Mouse (Mus musculus): ENCODE measurements around the gene Rims3. TPM values are rescaled to one million over a fixed set of nuclear protein-coding genes. Genes with fewer than 3 reads are reported as not detected.
A peak's percentile ranks its signal among the peaks of the same experiment; 100 is the strongest.

The Rims3 gene
- polyA plus RNA-seq, 1 experiment from 2014 or later, result 1.7 TPM

DNA sequence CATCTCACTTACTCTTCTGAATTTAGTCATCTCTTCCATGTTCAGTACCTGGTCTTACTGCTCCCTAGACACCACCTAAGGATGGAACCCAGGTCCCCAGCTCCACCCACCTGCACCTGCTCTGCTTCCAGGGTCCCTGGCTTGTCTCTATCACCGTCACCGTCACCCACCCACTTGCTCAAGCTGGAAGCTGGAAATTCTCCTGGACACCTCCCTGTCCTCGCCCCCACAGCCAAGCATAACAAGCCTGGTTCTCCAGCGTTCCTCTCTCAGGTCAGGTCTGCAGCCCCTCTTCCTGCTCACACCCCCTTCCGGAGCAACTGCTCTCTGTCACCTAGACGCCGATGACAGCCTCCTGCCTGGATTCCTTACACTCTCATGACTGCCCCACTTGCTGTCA, 5.2 kb downstream of the Rims3 start:
- WGBS, result 55% methylated on average over 7 of the region's 7 CpGs
- Histone ChIP-seq H3K9me3 (ENCODE audit: control insufficient read depth, low read depth, low read length) (no peaks in the 10 kb centered on the region), H3K9ac (replicated peaks; ENCODE audit: low read depth, low read length) (no peak overlapping the region), H3K27ac (ENCODE audit: low read length) (no peak overlapping the region), H3K4me3 (ENCODE audit: low read depth, low read length) (no peak overlapping the region), H3K27me3 (ENCODE audit: control insufficient read depth, insufficient read depth, low read length) (0 out of 2 replicates have a peak, but pooled peaks cover 3% of the 10 kb centered on the region), H3K36me3 (ENCODE audit: control insufficient read depth, insufficient read depth, low read length) (no peaks in the 10 kb centered on the region), H3K4me2 (replicated peaks; ENCODE audit: low read depth, low read length) (no peak overlapping the region), H3K4me1 (ENCODE audit: control insufficient read depth, insufficient read depth, low read length) (no peaks in the 10 kb centered on the region)
- no peak for ATAC-seq (ENCODE audit: insufficient number of reproducible peaks, insufficient read depth, low FRiP score, low read depth)

DNA sequence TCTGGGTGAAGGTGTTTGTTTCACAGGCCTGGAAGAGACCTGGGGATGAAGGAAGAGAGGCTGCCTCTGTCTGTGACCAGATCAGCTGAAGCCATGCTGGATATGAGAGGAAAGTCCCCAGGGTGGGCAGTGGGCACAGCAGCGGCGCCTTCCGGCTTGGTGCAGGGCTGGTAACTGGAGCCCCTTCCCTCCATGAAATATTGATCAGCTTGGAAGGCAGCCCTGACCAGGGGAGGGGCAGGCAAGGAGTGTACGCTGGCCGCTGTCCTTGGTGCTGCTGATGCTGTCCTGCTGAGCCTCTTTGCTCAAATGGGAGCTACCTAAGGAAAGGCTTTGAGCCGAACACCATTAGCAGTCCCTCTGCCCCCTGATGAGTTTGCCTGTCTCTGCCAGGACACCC, 11.6 kb downstream of the Rims3 start:
- no peak overlapping the region for H3K4me2 ChIP-seq (replicated peaks; ENCODE audit: low read depth, low read length)
- 0% methylated on average over 6 of the region's 6 CpGs for whole genome bisulfite sequencing
- H3K9me3 ChIP-seq (ENCODE audit: control insufficient read depth, low read depth, low read length), result no peaks in the 10 kb centered on the region
- 0 out of 2 replicates have a peak, but pooled peaks have one; percentile 28 for ATAC-seq (ENCODE audit: insufficient number of reproducible peaks, insufficient read depth, low FRiP score, low read depth)
- H3K27ac ChIP-seq (ENCODE audit: low read length), result no peak overlapping the region
- H3K9ac ChIP-seq (replicated peaks; ENCODE audit: low read depth, low read length), result no peak overlapping the region
- no peaks in the 10 kb centered on the region for H3K36me3 ChIP-seq (ENCODE audit: control insufficient read depth, insufficient read depth, low read length)
- H3K4me1 ChIP-seq (ENCODE audit: control insufficient read depth, insufficient read depth, low read length), result no peaks in the 10 kb centered on the region
- H3K4me3 ChIP-seq (ENCODE audit: low read depth, low read length), result no peak overlapping the region
- no peaks in the 10 kb centered on the region for H3K27me3 ChIP-seq (ENCODE audit: control insufficient read depth, insufficient read depth, low read length)

DNA sequence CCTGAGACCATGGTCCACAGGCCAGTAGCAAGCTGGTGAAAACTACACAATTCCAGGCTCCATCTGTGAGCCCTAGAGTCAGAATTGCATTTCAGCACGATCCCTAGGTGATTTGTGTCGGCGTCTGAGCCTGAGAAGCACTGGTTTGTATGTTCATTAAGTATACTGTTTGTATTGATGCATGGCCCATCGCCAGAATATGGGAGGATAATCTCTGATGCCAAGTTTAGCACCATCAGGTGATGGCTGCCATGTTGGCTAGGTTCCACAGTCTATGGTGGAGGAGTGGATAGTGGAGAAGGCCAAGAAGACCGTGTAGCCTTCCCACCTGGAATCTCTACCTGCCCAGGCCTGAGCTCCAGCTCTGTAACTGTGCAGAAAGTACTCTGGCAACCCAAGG, 13.6 kb downstream of the Rims3 start:
- no peak for ATAC-seq (ENCODE audit: insufficient number of reproducible peaks, insufficient read depth, low FRiP score, low read depth)
- H3K27me3 ChIP-seq (ENCODE audit: control insufficient read depth, insufficient read depth, low read length), result no peaks in the 10 kb centered on the region
- no peak overlapping the region for H3K4me2 ChIP-seq (replicated peaks; ENCODE audit: low read depth, low read length)

DNA sequence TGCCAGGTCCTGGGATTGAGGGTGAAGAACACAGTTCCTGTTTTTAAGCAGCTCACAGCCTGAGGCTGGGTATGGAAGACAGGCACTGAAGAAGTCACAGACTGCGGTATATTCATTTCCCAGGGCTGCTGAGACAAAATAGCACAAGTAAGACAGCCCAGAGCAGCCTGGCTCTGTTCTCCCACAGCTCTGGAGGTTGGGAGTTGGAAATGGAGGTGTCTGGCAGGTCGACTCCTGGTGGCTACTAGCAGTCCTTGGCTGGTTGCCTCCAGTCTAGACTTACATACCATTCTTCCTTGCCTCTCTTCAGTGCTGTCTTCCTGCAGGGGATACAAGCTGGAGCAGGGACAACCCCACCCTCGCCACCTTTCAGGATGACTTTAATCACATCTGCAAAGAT, 14.4 kb downstream of the Rims3 start:
- Histone ChIP-seq H3K27me3 (ENCODE audit: control insufficient read depth, insufficient read depth, low read length) (no peaks in the 10 kb centered on the region), H3K4me2 (replicated peaks; ENCODE audit: low read depth, low read length) (no peak overlapping the region), H3K36me3 (ENCODE audit: control insufficient read depth, insufficient read depth, low read length) (no peaks in the 10 kb centered on the region), H3K9ac (replicated peaks; ENCODE audit: low read depth, low read length) (no peak overlapping the region), H3K9me3 (ENCODE audit: control insufficient read depth, low read depth, low read length) (no peaks in the 10 kb centered on the region), H3K27ac (ENCODE audit: low read length) (no peak overlapping the region), H3K4me3 (ENCODE audit: low read depth, low read length) (no peak overlapping the region), H3K4me1 (ENCODE audit: control insufficient read depth, insufficient read depth, low read length) (no peaks in the 10 kb centered on the region)
- WGBS, result 60% methylated on average over 3 of the region's 3 CpGs
- no peak for ATAC-seq (ENCODE audit: insufficient number of reproducible peaks, insufficient read depth, low FRiP score, low read depth)

More for the DNA sequence above, 13.6 kb downstream of the Rims3 start:
- H3K4me1 ChIP-seq (ENCODE audit: control insufficient read depth, insufficient read depth, low read length), result no peaks in the 10 kb centered on the region
- no peak overlapping the region for H3K9ac ChIP-seq (replicated peaks; ENCODE audit: low read depth, low read length)
- H3K36me3 ChIP-seq (ENCODE audit: control insufficient read depth, insufficient read depth, low read length), result no peaks in the 10 kb centered on the region
- H3K4me3 ChIP-seq (ENCODE audit: low read depth, low read length), result no peak overlapping the region
- H3K27ac ChIP-seq (ENCODE audit: low read length), result no peak overlapping the region
- 74% methylated on average over 5 of the region's 5 CpGs for WGBS
- no peaks in the 10 kb centered on the region for H3K9me3 ChIP-seq (ENCODE audit: control insufficient read depth, low read depth, low read length)

DNA sequence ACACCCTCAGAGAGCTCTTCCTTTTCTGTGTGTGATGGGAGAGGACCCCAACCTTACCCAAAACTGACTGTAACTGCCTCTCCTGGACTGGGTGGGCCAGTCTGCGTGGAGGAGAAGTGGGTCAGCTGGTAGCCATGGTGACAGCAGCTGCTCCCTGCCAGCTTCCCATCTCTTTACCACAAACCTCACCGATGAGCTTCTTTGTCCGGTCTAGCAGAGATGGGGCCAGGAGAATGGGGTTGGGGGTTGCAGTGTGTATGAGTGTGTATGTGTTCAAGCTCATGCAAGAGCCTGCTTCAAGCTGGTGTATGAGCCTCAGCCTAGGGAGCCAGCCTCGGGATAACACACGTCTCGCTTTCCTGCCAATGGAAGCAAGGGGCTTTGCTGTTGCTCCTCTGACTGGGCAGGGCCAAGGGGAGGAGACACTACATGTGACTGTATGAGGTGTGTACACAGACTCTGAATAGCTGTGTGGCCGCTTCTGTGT, 15.7 kb downstream of the Rims3 start:
- Histone ChIP-seq H3K9me3 (ENCODE audit: control insufficient read depth, low read depth, low read length) (no peaks in the 10 kb centered on the region), H3K4me3 (ENCODE audit: low read depth, low read length) (no peak overlapping the region), H3K27me3 (ENCODE audit: control insufficient read depth, insufficient read depth, low read length) (no peaks in the 10 kb centered on the region), H3K27ac (ENCODE audit: low read length) (no peak overlapping the region), H3K4me1 (ENCODE audit: control insufficient read depth, insufficient read depth, low read length) (no peaks in the 10 kb centered on the region), H3K9ac (replicated peaks; ENCODE audit: low read depth, low read length) (no peak overlapping the region), H3K4me2 (replicated peaks; ENCODE audit: low read depth, low read length) (no peak overlapping the region), H3K36me3 (ENCODE audit: control insufficient read depth, insufficient read depth, low read length) (no peaks in the 10 kb centered on the region)
- no peak for ATAC-seq (ENCODE audit: insufficient number of reproducible peaks, insufficient read depth, low FRiP score, low read depth)
- 62% methylated on average over 7 of the region's 7 CpGs for WGBS

DNA sequence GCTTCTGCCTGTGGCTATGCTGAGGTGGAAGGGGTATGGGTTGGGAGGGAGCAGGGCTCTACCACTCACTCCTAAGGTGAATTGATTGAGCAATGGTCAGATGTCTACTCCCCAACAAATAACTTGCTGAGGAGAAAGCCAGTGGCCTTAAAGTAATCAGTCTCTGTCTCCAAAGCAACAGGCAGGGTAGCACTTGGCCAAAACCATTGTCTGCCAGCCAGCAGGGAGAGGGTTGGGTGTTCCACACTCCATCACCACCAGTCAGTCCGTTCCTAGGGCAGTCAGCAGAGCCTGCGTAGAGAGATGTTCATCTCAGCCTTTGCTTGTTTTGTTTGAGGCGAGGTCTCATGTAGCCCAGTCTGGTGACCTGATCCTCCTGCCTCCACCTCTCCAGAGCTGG, 21.3 kb downstream of the Rims3 start:
- Histone ChIP-seq H3K4me1 (ENCODE audit: control insufficient read depth, insufficient read depth, low read length) (0 out of 2 replicates have a peak, but pooled peaks cover 3% of the 10 kb centered on the region), H3K27me3 (ENCODE audit: control insufficient read depth, insufficient read depth, low read length) (no peaks in the 10 kb centered on the region), H3K4me2 (replicated peaks; ENCODE audit: low read depth, low read length) (no peak overlapping the region), H3K27ac (ENCODE audit: low read length) (no peak overlapping the region), H3K4me3 (ENCODE audit: low read depth, low read length) (no peak overlapping the region), H3K9ac (replicated peaks; ENCODE audit: low read depth, low read length) (no peak overlapping the region), H3K9me3 (ENCODE audit: control insufficient read depth, low read depth, low read length) (no peaks in the 10 kb centered on the region), H3K36me3 (ENCODE audit: control insufficient read depth, insufficient read depth, low read length) (no peaks in the 10 kb centered on the region)
- ATAC-seq (ENCODE audit: insufficient number of reproducible peaks, insufficient read depth, low FRiP score, low read depth), result no peak
- 47% methylated on average over 3 of the region's 3 CpGs for WGBS

DNA sequence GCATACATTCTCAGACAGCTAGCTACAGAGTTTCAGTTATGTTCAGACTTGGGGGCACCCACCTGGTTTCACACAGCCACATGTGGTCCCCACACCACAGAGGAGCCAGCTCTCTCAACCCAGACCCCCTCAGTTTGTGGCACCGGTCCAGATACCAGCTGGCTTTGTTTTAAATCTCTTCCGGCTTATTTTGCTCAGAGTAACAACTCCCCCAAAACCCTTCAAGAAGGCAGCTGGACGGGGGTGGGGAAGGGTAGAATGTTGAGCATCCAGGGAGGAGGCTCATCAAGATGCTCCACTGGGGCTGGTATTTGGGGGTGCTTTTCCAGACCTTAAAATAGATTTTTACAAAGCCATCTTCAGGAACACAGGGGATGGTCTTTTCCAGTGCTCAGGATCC, 24.1 kb downstream of the Rims3 start:
- Histone ChIP-seq H3K9ac (replicated peaks; ENCODE audit: low read depth, low read length) (no peak overlapping the region), H3K27me3 (ENCODE audit: control insufficient read depth, insufficient read depth, low read length) (no peaks in the 10 kb centered on the region), H3K4me3 (ENCODE audit: low read depth, low read length) (no peak overlapping the region), H3K4me2 (replicated peaks; ENCODE audit: low read depth, low read length) (no peak overlapping the region), H3K9me3 (ENCODE audit: control insufficient read depth, low read depth, low read length) (no peaks in the 10 kb centered on the region), H3K36me3 (ENCODE audit: control insufficient read depth, insufficient read depth, low read length) (no peaks in the 10 kb centered on the region), H3K27ac (ENCODE audit: low read length) (no peak overlapping the region), H3K4me1 (ENCODE audit: control insufficient read depth, insufficient read depth, low read length) (0 out of 2 replicates have a peak, but pooled peaks cover 3% of the 10 kb centered on the region)
- WGBS, result 47% methylated on average over 3 of the region's 3 CpGs
- no peak for ATAC-seq (ENCODE audit: insufficient number of reproducible peaks, insufficient read depth, low FRiP score, low read depth)

DNA sequence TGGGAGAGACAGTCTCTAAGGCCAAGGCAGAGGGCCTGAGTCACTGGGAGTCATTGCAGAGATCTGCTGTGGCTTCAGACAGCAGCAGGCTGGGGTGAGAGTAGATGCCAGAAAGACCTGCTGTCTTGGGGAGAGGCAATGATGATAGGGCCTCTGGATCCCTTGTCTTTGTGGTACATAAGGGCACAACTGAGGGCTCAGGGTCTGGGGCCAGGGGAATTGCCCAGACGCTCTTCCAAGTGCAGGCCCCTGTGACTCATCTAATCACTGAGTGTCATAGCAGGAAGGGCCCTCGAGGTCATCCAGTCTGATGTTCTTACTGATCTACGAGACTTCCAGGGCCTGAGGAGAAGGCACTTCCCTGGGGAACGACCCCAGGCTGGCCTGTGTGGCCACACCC, 24.8 kb downstream of the Rims3 start:
- ATAC-seq (ENCODE audit: insufficient number of reproducible peaks, insufficient read depth, low FRiP score, low read depth), result no peak
- Histone ChIP-seq H3K4me3 (ENCODE audit: low read depth, low read length) (no peak overlapping the region), H3K9me3 (ENCODE audit: control insufficient read depth, low read depth, low read length) (no peaks in the 10 kb centered on the region), H3K27ac (ENCODE audit: low read length) (no peak overlapping the region), H3K4me2 (replicated peaks; ENCODE audit: low read depth, low read length) (no peak overlapping the region), H3K4me1 (ENCODE audit: control insufficient read depth, insufficient read depth, low read length) (0 out of 2 replicates have a peak, but pooled peaks cover 3% of the 10 kb centered on the region), H3K27me3 (ENCODE audit: control insufficient read depth, insufficient read depth, low read length) (no peaks in the 10 kb centered on the region), H3K36me3 (ENCODE audit: control insufficient read depth, insufficient read depth, low read length) (no peaks in the 10 kb centered on the region), H3K9ac (replicated peaks; ENCODE audit: low read depth, low read length) (no peak overlapping the region)
- WGBS, result 21% methylated on average over 4 of the region's 4 CpGs

DNA sequence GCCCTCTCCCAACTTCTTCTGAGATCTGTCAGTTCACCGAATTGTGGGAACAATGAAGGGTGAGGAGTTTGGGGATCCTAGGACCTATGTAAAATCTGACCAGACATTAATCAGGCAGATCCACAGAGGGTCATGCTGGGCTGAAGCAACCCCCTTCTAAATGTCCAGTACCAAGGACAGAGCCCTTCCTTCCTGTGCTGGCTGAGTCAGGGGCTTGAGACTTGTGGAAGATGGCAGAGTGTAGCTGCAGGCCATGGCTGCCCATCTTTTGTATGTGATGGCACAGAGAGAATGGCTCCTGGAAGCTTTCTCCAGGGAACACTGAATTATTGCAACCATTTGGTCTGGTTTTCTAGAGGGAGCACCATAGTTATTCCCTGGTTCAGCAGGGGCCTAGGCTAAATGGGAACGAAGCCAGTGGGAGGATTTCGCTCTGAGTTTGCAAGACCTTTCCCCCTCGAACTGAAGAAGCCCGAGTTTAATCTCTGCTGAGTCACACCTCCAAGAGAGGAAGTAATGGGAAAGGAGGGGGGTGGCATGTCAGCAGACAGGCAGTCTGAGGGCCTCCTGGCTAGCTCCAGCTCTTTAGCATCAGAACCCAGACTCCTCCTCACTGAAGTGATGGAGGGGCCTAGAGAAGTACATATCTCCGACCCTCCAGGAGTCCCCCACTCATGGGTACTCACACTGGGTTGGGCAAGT, 26.3 kb downstream of the Rims3 start:
- Histone ChIP-seq H3K27me3 (ENCODE audit: control insufficient read depth, insufficient read depth, low read length) (no peaks in the 10 kb centered on the region), H3K4me2 (replicated peaks; ENCODE audit: low read depth, low read length) (no peak overlapping the region), H3K4me3 (ENCODE audit: low read depth, low read length) (no peak overlapping the region), H3K36me3 (ENCODE audit: control insufficient read depth, insufficient read depth, low read length) (no peaks in the 10 kb centered on the region), H3K9ac (replicated peaks; ENCODE audit: low read depth, low read length) (no peak overlapping the region), H3K4me1 (ENCODE audit: control insufficient read depth, insufficient read depth, low read length) (peaks cover 7% of the 10 kb centered on the region; the same call in 1 of the 2 replicates), H3K9me3 (ENCODE audit: control insufficient read depth, low read depth, low read length) (no peaks in the 10 kb centered on the region), H3K27ac (ENCODE audit: low read length) (no peak overlapping the region)
- no peak for ATAC-seq (ENCODE audit: insufficient number of reproducible peaks, insufficient read depth, low FRiP score, low read depth)
- WGBS, result 48% methylated on average over 6 of the region's 6 CpGs
